Mouse (Mus musculus): Measurements from ENCODE around the gene Atxn2. TPM values are rescaled to one million over a fixed set of nuclear protein-coding genes. Genes with fewer than 3 reads are reported as not detected.

The Atxn2 gene
- total RNA-seq, 2 experiments from 2014 or later, result 112 to 122 TPM

DNA sequence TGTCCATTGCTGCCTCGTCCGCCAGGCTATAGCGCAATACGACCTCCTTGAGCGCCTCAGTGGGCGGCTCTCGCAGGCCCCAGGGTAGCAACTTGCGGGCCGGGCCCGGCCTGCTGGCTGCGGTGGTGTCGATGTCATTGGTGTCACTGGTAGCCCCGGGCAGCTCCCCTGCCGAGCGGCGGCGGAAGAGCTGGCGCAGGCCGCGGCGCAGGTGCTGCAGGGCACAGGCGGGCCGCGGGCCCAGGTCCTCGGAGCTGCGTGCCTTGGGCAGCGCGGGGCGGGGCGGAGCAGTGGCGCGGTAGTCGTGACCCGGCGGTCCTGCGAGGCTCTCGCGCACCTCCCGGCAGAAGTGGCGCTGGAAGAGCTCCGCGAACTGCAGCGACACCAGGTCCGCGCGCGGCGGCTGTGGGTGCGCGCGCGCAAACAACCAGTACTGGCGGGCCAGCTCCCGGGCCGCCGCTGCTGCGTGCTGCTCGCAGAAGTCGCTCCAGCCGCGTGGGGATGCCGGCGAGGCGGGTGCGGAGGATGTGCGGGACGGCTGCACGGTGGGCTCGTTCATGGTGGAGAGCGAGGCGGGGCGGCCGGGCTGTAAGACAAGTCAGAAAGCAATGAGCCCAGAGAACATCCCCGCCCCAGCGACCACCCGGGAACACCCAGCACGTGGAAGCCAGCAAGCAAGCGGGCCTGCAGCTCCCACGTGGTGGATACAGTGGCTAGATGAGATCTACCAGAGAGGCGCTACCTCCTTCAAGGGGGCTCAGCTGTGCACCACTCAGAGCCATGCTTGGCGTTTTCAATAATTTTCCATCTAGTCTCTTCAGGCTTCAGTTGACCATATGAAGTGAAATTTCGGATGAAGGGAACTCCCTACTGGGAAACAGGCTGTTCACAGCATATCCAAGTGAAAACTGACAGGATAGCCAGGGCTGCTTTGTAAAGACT, 117.6 kb downstream of the Atxn2 start:
- no peak for DNase-seq
- intact Hi-C loops (cut with DNase I; ENCODE audit: low total_unique reads), result no loop called here

- intact Hi-C loops (cut with DNase I; ENCODE audit: low total_unique reads), result no loop called here
- no peak for DNase-seq
Observed at GRCm38 (mm10) chr5:121831002-121831601, 120.0 kb downstream of the Atxn2 start.

DNA sequence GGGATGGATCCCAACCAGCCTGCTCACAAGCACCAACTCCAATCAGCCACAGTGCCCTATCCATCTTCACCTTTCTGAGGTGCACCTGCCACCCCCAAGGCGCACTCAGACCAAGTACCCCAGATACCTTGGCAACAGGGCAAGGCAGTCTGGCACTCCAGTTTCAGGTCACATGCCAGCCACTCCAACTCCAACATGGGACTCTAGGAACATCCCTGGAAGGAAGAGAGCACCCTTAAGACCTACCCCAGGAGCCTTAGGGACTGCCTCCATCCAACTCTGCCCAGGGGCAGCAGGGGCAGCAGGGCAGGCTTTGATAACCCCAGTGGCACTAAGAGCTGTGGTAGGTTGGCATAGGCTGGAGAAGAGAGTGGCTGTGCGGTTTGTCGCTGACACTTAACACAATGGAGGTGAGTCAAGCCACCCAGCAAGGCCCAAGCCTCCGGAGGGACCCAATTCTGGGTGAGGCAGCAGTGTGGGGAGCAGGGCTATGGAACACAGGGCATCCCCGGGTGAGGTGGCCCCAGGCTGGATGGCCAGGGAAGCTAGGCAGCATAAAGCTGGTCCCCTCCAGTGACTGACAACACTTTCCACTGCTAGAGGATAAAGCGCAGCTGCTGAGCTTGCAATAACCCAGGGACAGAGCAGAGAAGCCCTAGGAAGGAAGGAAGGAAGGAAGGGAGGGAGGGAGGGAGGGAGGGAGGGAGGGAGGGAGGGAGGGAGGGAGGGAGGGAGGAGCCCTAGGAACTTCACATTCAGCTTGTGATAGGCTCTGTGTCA, 121.4 kb downstream of the Atxn2 start:
- intact Hi-C loops (cut with DNase I; ENCODE audit: low total_unique reads), result no loop called here
- DNase-seq, result no peak

DNA sequence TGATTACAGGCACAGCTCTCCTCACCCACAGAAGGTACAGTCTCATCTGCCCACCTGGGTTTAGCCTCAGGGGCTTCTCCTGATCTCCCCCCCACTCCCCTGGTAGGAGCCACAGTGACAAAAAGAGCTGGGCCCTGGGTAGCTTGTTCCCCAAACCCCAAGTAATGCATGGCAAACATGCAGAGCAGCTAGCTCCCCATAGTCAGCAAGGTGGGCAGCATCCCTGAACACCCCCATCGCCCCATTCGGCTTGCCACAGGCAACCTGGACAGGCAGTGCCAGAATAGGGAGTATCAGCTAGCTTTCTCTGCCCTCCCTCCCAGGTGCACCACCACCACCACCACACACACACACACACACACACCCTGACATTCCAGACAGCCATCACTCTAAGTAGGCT, 122.0 kb downstream of the Atxn2 start:
- intact Hi-C loops (cut with DNase I; ENCODE audit: low total_unique reads), result no loop called here

DNA sequence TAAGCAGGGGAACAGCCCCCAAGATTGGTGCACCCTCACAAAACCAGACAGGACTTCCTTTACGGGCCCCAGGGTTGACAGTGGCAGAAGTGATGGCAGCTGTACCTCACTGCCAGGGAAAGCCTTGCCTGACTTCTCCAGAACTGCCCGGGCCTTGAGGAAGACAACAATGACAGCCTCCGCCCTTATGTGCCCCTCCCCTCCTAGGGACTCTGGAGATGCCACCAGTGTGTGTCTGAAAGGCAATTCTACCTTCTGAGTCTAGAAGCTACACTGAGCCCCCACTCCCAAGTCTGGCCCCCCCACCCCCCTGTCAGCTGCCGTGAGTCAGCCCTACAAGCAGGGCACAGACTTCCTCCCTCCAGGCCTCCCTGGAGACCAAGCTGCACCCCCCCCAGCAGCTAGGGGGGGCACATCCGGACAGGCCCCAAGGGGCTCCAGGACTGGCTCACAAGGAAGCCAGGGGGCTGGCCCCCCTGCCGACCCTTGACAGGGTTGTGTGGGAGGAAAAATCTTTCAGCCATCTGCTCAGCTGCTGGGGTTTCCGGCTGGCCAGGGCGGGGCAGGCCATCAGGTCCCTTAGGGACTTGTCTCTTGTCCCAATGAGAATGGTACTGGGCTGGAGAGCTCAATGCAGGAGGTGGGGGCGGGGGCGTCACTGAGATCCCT, 122.6 kb downstream of the Atxn2 start:
- intact Hi-C loops (cut with DNase I; ENCODE audit: low total_unique reads), result no loop called here
- peak; percentile 72 for DNase-seq

More for the DNA sequence above, 122.0 kb downstream of the Atxn2 start:
- DNase-seq, result no peak

DNA sequence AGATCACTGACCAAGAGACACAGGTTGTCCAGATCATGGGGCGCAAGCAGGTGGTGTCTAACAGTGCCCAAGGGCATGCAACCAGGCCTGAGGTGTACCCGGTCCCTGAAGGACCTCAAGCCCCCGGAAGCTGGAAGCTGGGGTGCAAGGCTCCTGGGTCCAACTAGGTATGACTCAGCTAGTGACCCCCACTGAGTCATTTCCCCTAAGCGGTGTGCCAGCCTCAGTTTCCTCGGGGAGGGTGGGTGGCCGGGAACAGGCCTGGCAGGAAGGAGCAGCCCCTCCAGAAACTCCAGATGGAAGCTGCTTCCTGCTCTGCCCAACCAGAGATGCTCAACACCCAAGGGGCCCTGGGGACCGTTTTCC, 123.1 kb downstream of the Atxn2 start:
- intact Hi-C loops (cut with DNase I; ENCODE audit: low total_unique reads), result no loop called here
- DNase-seq, result no peak

GRCm38 (mm10) chr5:121834991-121835747, 124.0 kb downstream of the Atxn2 start:
- intact Hi-C loops (cut with DNase I; ENCODE audit: low total_unique reads), result no loop called here
- no peak for DNase-seq

DNA sequence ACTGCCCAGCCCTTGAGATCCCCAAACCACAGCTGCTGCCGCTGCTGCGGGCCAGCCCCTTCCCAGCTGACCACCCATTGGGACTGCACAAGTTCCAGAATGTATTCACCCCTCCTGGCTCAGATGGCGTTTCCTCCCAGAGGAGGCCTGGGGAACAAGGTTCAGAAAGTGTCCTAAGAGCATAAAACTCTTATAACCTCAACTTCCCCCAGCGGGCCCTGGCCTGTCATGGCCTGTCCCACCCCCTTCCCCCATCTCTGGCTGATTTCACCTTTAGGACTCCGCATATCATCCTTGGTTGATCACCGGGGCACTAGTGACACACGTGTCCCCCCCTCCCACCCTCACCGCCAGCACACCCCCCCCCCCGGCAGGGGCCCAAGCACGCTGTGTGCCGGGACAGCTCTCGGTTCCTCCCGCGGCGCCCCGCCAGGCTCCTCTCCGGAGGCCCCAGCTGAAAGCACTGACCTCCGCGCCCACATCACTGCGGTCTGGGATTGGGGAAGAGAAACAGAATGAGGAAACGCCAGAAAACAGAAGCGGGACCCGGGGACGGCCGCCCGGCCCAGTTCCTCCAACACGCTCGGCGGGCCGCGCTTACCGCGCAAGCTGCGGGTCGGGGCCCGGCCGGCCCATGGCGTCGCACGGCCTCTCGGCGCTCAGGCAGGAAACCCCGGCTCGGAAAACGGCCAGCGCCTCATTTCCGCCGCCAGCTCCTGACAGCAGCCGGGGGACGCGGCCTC, 125.0 kb downstream of the Atxn2 start:
- intact Hi-C loops (cut with DNase I; ENCODE audit: low total_unique reads), result no loop called here
- DNase-seq, result peak; percentile 80

- peak; percentile 92 for DNase-seq
- intact Hi-C loops (cut with DNase I; ENCODE audit: low total_unique reads), result no loop called here
Observed at GRCm38 (mm10) chr5:121836692-121837415, 125.7 kb downstream of the Atxn2 start.

DNA sequence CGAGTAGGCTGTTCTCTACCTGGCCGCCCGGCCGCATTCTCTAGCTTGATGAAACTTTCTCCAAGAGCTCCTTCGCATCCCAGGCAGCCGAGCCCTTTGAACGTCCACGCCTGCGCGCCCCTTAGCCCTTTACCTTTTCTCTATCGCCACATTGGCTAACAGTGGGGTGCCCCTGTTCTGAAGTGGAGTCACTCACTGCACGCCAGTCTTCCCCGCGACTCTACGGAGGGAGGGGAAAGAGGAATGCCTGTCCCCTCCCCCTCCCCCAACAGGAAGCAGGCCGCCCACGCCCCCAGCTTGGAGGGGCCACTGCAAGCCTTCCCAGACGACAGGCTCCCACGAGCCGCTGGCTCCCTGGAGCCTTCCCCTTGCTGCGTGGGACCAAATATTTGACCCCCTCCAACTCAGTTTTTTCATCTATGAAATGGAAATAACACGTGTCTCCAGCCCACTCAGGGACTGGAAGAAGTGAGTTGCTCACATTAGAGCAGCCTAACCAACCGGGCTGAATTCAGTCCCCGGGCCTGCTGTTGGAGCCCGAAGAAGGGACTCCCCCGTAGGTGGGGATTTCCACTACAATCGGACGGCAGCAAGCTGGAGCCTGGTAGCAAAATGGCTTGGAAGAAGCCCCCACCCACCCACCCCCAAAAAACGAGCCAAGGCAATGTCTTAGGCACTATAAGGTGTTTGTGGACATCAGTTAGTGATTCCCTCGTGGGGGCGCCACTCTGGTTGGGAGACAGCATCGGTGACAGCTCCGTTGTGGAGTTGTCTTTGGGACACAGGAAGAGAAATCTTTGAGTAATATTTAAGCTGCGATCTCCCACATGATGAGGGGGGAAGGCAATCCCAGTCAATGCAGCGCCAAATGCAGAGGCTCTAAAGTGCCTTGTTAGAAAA, 126.6 kb downstream of the Atxn2 start, which contains the start of gene Sh2b3:
Sh2b3 (minus strand) TSS at position 206 of the 900 bp plus-strand sequence.
- DNase-seq, result peak; percentile 68
- intact Hi-C loops (cut with DNase I; ENCODE audit: low total_unique reads), result no loop called here

- intact Hi-C loops (cut with DNase I; ENCODE audit: low total_unique reads), result no loop called here
- DNase-seq, result peak; percentile 60
Observed at GRCm38 (mm10) chr5:121838341-121839127, 127.4 kb downstream of the Atxn2 start.

DNA sequence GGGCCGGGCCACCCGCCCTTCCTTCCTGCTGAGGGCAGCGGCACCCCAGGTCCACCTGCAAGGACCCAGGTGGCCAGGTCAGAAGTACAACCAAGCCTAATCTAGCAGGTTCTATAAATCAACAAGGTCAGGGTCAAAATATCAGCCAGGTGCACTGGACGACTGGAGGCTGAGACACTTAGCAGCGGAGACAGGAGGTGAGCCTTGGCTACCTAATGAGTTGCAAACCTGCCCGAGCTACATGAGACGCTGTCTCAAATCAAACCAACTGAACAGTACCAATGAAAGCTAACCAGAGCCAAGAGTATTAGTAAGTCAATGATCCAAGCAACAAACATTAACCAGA, 128.0 kb downstream of the Atxn2 start:
- no peak for DNase-seq
- intact Hi-C loops (cut with DNase I; ENCODE audit: low total_unique reads), result no loop called here

GRCm38 (mm10) chr5:121841516-121841915, 130.4 kb downstream of the Atxn2 start:
- no peak for DNase-seq
- intact Hi-C loops (cut with DNase I; ENCODE audit: low total_unique reads), result loop anchor here (10.0 kb wide), 1 partner anchor 47 kb away; no protein-coding TSS in a partner anchor

DNA sequence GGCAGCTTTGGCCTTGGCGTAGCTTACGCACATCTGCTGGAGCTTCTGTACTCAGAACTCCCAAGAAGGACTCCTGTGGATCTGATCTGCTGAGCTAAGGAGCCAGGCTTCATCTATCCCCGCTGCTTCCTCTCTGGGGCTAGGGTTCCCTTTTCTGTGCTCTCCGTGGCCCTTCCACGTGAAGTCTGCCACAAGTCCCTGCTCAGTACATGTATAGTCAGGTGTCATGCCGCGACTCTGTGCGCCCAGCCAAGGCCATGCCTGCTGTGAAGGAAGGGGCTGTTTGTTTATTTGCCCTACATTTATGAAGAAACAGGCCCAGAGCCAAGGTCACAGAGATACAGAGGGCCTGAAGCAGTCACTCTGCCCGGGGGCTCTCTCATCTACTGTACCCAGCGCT, 130.8 kb downstream of the Atxn2 start:
- intact Hi-C loops (cut with DNase I; ENCODE audit: low total_unique reads), result loop anchor here (10.0 kb wide), 1 partner anchor 47 kb away; no protein-coding TSS in a partner anchor
- DNase-seq, result no peak

GRCm38 (mm10) chr5:121842665-121843118, 131.6 kb downstream of the Atxn2 start:
- intact Hi-C loops (cut with DNase I; ENCODE audit: low total_unique reads), result loop anchor here (10.0 kb wide), 1 partner anchor 48 kb away; no protein-coding TSS in a partner anchor
- DNase-seq, result peak; percentile 83

All from gastrocnemius, postnatal 14 days (tissue).